Mouse (Mus musculus): Measurements from ENCODE around the gene Gm49601. TPM values are rescaled to one million over a fixed set of nuclear protein-coding genes. Genes with fewer than 3 reads are reported as not detected.

Gm49601 gene
- total RNA-seq, 2 experiments from 2014 or later: 7.3 to 10.7 TPM

DNA sequence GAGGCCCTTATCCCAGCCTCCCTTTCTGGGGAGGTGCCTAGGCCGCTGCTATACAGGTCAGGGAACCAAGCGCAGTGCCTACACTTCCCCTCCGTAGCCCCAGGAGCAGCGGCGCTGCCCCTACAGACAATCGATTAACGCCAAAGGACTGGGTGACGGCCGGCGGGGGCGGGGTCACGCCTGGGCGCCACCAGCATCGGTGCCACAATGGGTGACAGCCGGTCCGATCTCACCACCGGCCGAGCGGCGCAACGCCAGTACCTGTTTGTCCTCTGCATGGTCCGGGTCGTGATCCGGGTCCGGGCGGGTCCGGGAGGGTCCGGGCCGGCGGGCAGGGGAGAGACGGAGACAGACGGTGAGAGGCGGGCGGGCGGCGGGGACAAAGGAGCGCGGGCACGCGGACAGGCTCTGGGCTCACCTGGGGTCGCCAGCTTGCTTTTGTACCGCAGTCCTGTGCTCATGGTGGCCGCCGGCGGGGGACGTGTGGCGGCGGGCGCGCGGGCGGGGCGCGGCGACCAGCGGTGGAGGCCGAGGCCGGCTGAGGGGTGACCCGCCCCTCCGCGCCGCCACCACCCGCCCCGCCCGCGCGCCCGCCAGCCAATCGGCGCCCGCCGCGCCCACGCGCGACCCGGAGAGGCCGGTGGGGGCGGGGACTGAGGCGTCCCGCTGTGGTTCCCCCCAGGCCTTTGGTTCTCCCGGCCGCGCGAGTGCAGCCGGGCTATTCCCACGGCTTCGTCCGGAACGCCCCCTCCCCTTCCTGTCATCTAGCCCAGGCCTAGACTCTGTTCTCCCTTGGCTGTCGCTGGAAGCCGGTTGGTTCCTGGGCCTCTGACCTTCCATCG, 3.4 kb upstream of the Gm49601 start, which contains the start of gene Sept5:
TSS of gene Sept5 (minus strand) at position 565 of the 842 bp plus-strand sequence.
- DNase-seq (ENCODE audit: low spot score in 2 of 2): no peak

GRCm38 (mm10) chr16:18628948-18629340, 2.7 kb upstream of the Gm49601 start:
- no peak for DNase-seq (ENCODE audit: low spot score in 2 of 2)

DNA sequence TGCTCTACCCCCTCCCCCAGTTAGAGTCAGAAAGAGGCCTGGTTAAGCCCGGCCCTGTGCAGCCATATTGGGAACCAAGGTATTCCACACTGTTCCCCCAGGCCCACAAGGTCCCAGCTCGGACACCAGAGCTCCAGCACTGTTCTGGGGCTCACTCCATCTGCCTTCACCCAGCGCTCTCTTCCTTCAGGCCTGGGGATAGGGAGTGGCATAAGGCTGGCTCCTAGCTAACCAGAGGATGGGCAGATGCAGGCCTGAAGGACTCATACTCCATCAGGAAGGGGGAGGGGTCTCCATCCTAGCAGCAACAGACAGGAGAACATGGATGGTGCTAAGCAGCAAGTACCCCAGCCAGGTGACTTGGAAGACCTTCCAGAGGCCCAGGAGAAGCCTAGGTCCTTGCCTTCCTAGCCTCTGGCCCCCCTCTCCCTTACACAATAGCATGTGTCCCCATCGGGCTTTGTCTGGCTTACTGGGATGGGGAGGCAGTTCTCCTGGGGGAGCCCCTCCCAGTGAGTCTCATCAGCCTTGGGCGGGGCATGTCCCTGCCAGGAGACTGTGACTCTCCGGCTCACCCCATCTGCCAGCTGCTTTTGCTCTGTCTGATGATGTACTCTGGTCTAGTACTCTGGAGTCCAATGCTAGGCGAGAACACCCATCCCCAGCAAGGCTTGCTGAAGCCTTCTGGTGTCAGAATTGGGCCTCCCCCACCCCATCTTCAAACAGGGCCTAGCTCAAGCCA, 2.1 kb upstream of the Gm49601 start:
- DNase-seq (ENCODE audit: low spot score in 2 of 2): no peak

GRCm38 (mm10) chr16:18627163-18627562, 936 bp upstream of the Gm49601 start:
- DNase-seq (ENCODE audit: low spot score in 2 of 2): no peak

DNA sequence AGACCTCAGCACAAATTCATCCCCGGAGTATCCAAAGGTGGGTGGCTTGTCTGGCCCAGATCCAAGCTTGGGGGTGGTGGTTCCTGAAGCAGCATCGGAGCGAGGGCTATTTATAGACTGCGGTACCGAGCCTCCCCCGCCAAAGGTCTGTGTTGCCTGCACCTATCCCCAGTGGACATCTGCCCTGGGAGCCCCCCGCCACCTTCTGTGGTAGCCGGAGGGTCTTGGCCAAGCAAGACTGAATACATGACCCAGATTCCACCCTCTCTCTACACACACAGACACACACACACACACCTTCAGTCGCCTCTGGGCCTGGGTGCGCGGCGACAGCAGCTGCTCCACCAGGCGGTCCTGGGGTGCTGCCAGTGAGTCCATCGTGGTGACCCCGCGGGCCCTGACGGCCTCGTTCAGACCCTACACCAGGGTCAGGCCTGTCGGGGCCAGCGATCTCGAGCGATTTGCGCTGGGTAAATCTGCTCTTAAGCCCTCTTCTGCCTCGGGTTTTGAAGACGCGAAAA, 376 bp downstream of the Gm49601 start:
- no peak for DNase-seq (ENCODE audit: low spot score in 2 of 2)

DNA sequence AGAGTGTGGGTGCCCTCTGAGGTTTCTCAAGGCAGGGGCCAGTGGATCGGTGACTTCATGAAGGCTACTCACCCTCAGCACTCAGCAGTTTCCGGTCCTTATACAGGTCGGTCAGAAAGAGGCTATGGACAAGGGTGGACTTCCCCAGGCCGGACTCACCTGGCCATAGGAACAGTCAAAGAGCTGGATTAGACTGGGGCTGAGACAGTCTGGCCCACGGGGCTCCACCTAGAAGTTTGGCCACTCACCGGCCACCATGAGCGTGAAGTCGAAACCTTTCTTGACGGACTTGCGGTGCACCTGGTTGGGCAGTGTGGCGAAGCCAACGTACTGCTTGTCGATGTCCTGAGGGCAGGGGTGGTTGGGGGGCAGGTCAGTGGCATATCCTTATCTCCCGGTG, 1.1 kb downstream of the Gm49601 start:
- no peak for DNase-seq (ENCODE audit: low spot score in 2 of 2)

DNA sequence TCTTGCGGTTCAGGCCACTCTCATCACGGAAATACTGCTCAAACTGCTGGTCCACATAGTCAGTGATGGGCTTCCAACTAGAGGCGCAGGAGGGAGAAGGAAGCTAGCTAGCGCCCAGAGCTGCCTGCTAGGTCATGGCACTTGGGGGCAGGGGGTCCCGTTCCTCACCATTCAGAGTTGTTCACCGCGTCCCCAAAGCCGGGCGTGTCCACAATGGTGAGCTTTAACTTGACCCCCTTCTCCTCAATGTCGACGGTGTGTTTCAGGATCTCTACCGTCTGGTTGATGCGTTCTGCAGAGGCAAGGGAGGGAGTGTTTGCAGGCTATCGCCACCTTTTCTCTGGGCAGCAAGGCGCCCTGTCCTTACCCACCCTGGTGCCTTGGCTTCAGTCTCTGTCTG, 1.6 kb downstream of the Gm49601 start:
- DNase-seq (ENCODE audit: low spot score in 2 of 2): no peak

- no peak for DNase-seq (ENCODE audit: low spot score in 2 of 2)
Observed at GRCm38 (mm10) chr16:18623751-18624540, 2.3 kb downstream of the Gm49601 start.

DNA sequence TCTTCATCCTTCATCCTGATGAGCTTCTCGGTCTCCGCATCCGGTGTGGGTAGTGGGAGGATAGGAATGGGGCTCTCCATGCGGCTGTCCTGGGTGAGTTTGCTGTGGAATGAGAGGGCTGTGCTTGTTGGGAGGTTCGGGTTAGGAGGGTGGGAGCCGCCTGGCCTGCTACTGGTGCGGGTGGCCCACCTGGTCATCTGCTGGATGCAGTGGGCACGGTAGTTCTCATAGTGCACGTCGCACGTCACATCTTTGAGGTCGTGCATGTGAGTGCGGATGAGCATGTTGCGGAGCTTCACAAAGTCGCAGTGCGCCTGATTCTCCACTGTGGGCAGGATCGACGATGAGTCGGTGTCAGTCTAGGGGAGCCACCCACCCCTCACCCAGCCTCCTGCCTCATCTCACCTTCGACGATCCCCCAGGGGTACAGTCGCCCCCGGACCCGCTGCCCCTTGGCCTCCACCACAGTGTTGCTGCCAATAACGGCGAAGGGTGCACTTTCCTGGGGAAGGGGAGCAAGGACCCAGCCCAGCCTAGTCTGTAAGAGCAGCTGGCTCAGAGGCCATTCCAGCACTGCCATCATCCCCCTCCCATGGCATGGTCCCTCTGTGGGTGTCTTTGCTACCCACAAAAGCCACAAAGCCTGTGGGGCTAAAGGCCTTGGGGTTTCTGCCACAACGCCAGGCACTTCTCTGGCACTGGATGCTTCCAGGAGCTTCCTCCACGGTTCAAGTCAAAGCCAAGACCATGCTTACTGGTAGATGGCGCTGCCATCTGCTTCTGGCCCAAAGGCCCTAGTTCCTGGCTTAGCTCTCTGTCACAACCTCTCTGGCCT, 3.1 kb downstream of the Gm49601 start:
- DNase-seq (ENCODE audit: low spot score in 2 of 2): no peak

GRCm38 (mm10) chr16:18622019-18622418, 4.2 kb downstream of the Gm49601 start, which contains the start of gene Gp1bb:
TSS of gene Gp1bb (minus strand) at chr16:18622403.
- no peak for DNase-seq (ENCODE audit: low spot score in 2 of 2)

- no peak for DNase-seq (ENCODE audit: low spot score in 2 of 2)
Observed at GRCm38 (mm10) chr16:18621362-18622001, 4.7 kb downstream of the Gm49601 start.

GRCm38 (mm10) chr16:18620601-18621361, 5.4 kb downstream of the Gm49601 start:
- no peak for DNase-seq (ENCODE audit: low spot score in 2 of 2)

- DNase-seq (ENCODE audit: low spot score in 2 of 2): no peak
Observed at GRCm38 (mm10) chr16:18620201-18620600, 6.0 kb downstream of the Gm49601 start.

DNA sequence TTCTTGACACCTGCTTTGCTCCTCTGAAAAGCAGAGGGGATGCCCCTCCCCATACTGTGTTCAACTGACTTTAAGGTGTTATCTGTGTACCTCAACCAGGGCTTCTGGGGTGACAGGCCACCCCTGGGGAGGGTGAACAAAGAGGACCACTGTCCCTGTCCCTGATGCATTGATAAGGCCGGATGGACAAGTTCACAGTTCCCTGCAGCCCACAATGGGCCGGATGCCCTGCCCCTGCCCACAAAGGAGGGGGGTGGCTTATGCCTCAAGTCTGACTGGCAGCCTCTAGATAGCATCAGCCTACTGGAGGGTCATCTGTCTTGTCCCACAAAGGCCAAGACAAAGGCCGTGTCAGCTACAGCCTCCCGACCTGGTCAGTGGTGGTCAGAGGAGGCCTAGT, 7.1 kb downstream of the Gm49601 start:
- no peak for DNase-seq (ENCODE audit: low spot score in 2 of 2)

- no peak for DNase-seq (ENCODE audit: low spot score in 2 of 2)
Observed at GRCm38 (mm10) chr16:18618297-18618696, 7.9 kb downstream of the Gm49601 start.

- DNase-seq (ENCODE audit: low spot score in 2 of 2): peak; percentile 68 to 84
Observed at GRCm38 (mm10) chr16:18617370-18618065, 8.7 kb downstream of the Gm49601 start.

DNA sequence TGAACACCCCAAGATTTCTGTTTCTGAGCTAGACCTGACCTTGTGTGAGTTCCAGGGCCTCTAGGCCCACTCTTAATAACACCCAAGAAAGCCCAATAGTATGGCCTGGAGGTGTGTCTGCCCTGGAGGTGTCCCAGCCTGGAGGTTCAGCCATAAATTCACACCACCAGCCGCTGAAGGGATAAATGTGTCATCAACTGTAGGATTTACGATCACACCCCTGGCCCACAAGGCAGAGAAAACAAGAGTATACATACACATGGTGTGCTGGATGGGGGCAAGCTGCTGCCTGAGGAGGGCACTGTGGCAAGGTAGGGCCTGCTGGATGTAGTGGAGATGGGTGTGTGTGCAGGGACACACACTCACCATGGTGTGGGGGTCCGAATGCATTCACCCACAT, 12.9 kb downstream of the Gm49601 start:
- DNase-seq (ENCODE audit: low spot score in 2 of 2): no peak

DNA sequence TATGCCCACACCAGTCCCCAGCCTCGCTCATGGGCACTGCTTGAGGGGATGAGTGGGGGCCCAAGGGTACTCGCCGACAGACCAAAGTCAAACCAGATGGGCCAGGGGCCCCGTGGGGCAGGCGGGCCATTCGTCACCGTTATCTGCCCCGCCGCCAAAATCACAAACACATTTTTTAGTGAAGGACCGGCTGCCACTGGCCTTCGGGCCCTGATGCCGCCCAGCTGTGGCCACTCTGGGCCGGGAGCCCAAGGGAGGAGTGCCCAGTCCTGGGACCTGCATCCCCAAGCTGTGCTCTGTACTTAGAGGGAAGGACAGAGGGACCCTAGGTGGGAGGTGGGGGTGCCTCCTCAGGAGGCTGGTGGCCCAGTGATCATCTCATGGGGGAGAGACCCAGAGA, 14.5 kb downstream of the Gm49601 start:
- DNase-seq (ENCODE audit: low spot score in 2 of 2): no peak

All from adrenal gland, postnatal 4 days (tissue).